Mouse (Mus musculus) lung, embryonic 14.5 days (tissue): ENCODE measurements at regions not wholly inside any gene's neighbourhood (a gene's known extent, or its start where the extent isn't known, plus 50 kb on each side); places are given as distances from the start of the nearest gene placed in this dataset.

Experiments used
- ATAC-seq: fragments of 200-750 bp; cut with Nextera tagmentation; 2 replicates; pipeline ENCODE4 v1.8.0; 2017; ENCODE audit warnings: mild to moderate bottlenecking, moderate TSS enrichment, moderate library complexity; ENCODE audit not compliant: insufficient read depth
- DNase-seq: peaks from one replicate; pipeline ENCODE4 v3.0.0-alpha.2; 2015
- H3K27ac ChIP-seq: fragments of 300-500 bp; sonication (generic); 2 replicates; pipeline ENCODE4 v1.5.1; 2014; ENCODE audit warnings: low read depth, mild to moderate bottlenecking, moderate library complexity
- H3K27me3 ChIP-seq: fragments of 300-500 bp; sonication (generic); 2 replicates; pipeline ENCODE4 v1.6.1; 2014; ENCODE audit warnings: low read length, control low read depth; ENCODE audit not compliant: insufficient read depth
- H3K36me3 ChIP-seq: fragments of 300-500 bp; sonication (generic); 2 replicates; pipeline ENCODE4 v1.6.1; 2014; ENCODE audit warnings: control low read depth; ENCODE audit not compliant: insufficient read depth
- H3K4me1 ChIP-seq: fragments of 300-500 bp; sonication (generic); 2 replicates; pipeline ENCODE4 v1.6.1; 2014; ENCODE audit warnings: antibody characterized with exemption, control low read depth; ENCODE audit not compliant: insufficient read depth
- H3K4me2 ChIP-seq: fragments of 300-500 bp; sonication (generic); 2 replicates; pipeline ENCODE4 v1.6.1; 2014; ENCODE audit warnings: mild to moderate bottlenecking
- H3K4me3 ChIP-seq: fragments of 300-500 bp; sonication (generic); 2 replicates; pipeline ENCODE4 v1.5.1; 2014; ENCODE audit warnings: low read depth, low read length
- H3K9ac ChIP-seq: fragments of 300-500 bp; sonication (generic); 2 replicates; pipeline ENCODE4 v1.6.1; 2014
- H3K9me3 ChIP-seq: fragments of 300-500 bp; sonication (generic); 2 replicates; pipeline ENCODE4 v1.6.1; 2016; ENCODE audit warnings: low read depth, low read length, control low read depth
- CTCF ChIP-seq: IDR thresholded peaks from 2 replicates; pipeline ENCODE4 v1.5.1; 2016; ENCODE audit warnings: antibody characterized with exemption, low read depth
- WGBS: fragments of 180-500 bp; shearing (Covaris S2); extraction: QIAGEN DNeasy Blood & Tissue Kit; methylation state at CpG from one replicate; pipeline ENCODE4 v1.1.7; 2014; 5-methylcytosine and 5-hydroxymethylcytosine counted together

- no peak overlapping the region for H3K4me2 ChIP-seq
- H3K27ac ChIP-seq, result no peak overlapping the region
- H3K4me3 ChIP-seq, result no peak overlapping the region
- WGBS, result 83% methylated on average over 3 of the region's 3 CpGs
- no peaks in the 10 kb centered on the region for H3K27me3 ChIP-seq
- H3K9ac ChIP-seq, result no peak overlapping the region
- TF ChIP-seq CTCF, result no peak
- H3K36me3 ChIP-seq, result no peaks in the 10 kb centered on the region
- no peaks in the 10 kb centered on the region for H3K9me3 ChIP-seq
- H3K4me1 ChIP-seq, result no peaks in the 10 kb centered on the region
- no peak for ATAC-seq
- DNase-seq, result no peak
These were observed 111.7 kb upstream of the Vangl1 start for GRCm38 (mm10) chr3:102316151-102316550.

DNA sequence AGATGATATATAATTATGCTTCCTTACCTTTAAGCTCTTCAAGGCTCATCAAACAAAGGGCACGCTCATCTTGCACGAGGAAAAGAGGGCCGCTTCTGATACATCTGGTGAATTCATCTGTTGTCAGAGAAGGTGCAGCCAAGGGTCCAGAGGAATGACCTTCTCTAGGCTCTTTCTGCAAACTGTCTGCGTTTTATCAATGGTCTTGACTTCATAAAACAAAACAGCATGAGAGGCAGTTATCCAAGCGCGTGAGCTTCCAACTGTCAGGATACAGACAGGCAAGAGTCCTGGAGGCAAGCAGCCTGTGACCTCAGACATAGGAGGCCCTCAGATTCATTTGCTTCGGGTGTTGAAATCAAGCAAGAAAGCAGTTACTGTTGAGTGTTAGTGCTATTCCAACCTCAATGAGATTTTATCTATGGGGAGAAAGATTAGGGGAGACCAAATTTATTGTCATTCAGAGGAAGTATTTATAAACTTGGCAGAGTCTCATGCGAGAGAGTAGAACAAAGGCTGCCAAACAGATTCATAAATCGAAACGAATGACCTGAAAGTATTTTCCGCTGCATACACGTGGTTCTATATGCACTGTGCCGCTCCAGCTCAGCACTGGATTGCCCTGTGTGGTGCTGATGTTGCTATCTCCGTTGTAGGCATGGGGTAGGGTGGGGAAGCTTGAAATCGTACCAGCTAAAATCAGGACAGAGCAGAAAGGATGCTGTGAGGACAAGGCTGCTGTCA is 107.2 kb upstream of the Vangl1 start:
- no peaks in the 10 kb centered on the region for H3K4me1 ChIP-seq
- H3K4me3 ChIP-seq, result no peak overlapping the region
- H3K9me3 ChIP-seq, result no peaks in the 10 kb centered on the region
- WGBS, result 31% methylated on average over 15 of the region's 15 CpGs
- no peak overlapping the region for H3K27ac ChIP-seq
- no peak overlapping the region for H3K9ac ChIP-seq
- DNase-seq (peak; percentile 85), ATAC-seq (peak; percentile 90)
- H3K4me2 ChIP-seq, result no peak overlapping the region
- TF ChIP-seq CTCF, result no peak
- H3K36me3 ChIP-seq, result no peaks in the 10 kb centered on the region
- H3K27me3 ChIP-seq, result no peaks in the 10 kb centered on the region; the same call in 1 of the 2 replicates

DNA sequence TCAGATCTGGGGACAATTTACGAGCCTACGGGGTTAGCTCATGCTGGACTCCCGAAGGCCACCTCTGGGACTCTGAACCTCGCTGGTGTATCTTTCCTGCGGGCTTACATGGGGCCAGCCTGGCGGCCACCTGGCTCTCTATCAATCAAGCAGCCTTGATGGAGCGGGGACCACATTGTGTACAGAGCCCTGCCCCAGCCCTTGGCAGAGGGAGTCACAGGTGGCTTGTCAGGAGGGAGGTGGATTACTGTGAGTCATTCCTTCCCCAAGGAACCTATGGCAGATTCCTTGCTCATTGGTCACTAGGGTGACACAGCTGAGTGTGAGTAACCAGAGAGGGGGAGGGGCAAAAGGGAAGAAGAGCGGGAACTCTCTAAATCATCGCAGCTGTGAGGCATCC is 105.8 kb upstream of the Vangl1 start:
- Histone ChIP-seq H3K4me3 (no peak overlapping the region), H3K27ac (no peak overlapping the region), H3K4me2 (no peak overlapping the region), H3K27me3 (no peaks in the 10 kb centered on the region; the same call in 1 of the 2 replicates), H3K4me1 (no peaks in the 10 kb centered on the region), H3K9ac (no peak overlapping the region), H3K36me3 (no peaks in the 10 kb centered on the region), H3K9me3 (no peaks in the 10 kb centered on the region)
- DNase-seq (peak; percentile 7), ATAC-seq (peak; percentile 50)
- 48% methylated on average over 9 of the region's 9 CpGs for WGBS
- no peak for TF ChIP-seq CTCF

- ATAC-seq, result no peak
- WGBS, result 23% methylated on average over 9 of the region's 9 CpGs
These were observed 105.3 kb upstream of the Vangl1 start for GRCm38 (mm10) chr3:102309756-102310155.

DNA sequence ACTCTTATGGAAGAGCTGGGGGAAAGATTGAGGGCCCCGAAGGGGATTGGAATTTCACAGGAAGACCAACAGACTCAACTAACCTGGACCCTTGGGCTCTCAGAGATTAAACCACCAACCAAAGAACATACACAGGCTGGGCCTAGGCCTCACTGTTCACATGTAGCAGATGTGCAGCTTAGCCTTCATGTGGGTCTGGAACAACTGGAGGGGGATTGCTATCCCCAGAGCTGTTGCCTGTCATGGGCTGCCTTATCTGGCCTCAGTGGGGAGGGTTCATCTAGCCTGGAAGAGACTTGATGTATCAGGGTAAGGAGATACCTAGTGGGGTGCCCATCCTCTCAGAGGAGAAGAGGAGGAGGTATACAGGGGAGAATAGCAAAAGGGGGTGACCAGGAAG is 103.2 kb upstream of the Vangl1 start:
- Histone ChIP-seq H3K4me3 (no peak overlapping the region), H3K9me3 (no peaks in the 10 kb centered on the region), H3K4me1 (no peaks in the 10 kb centered on the region), H3K27ac (no peak overlapping the region), H3K36me3 (no peaks in the 10 kb centered on the region), H3K27me3 (no peaks in the 10 kb centered on the region; the same call in 1 of the 2 replicates), H3K9ac (no peak overlapping the region), H3K4me2 (no peak overlapping the region)
- WGBS, result 64% methylated on average over 1 of the region's 1 CpGs
- no peak for ATAC-seq
- DNase-seq, result no peak
- TF ChIP-seq CTCF, result no peak

More at GRCm38 (mm10) chr3:102309756-102310155, 105.3 kb upstream of the Vangl1 start:
- peak; percentile 85 for TF ChIP-seq CTCF
- DNase-seq, result peak; percentile 91
- Histone ChIP-seq H3K36me3 (no peaks in the 10 kb centered on the region), H3K9ac (no peak overlapping the region), H3K4me1 (no peaks in the 10 kb centered on the region), H3K27ac (no peak overlapping the region), H3K4me2 (no peak overlapping the region), H3K4me3 (no peak overlapping the region), H3K27me3 (no peaks in the 10 kb centered on the region; the same call in 1 of the 2 replicates), H3K9me3 (no peaks in the 10 kb centered on the region)

- no peak for TF ChIP-seq CTCF
- no peak overlapping the region for H3K9ac ChIP-seq
- DNase-seq, result no peak
- no peaks in the 10 kb centered on the region for H3K27me3 ChIP-seq
- no peaks in the 10 kb centered on the region for H3K36me3 ChIP-seq
- no peak overlapping the region for H3K4me3 ChIP-seq
- no peaks in the 10 kb centered on the region for H3K9me3 ChIP-seq
- 82% methylated on average over 3 of the region's 3 CpGs for WGBS
- no peak for ATAC-seq
- no peak overlapping the region for H3K4me2 ChIP-seq
- no peaks in the 10 kb centered on the region for H3K4me1 ChIP-seq
- no peak overlapping the region for H3K27ac ChIP-seq
These were observed 87.9 kb upstream of the Vangl1 start for GRCm38 (mm10) chr3:102292385-102292784.

DNA sequence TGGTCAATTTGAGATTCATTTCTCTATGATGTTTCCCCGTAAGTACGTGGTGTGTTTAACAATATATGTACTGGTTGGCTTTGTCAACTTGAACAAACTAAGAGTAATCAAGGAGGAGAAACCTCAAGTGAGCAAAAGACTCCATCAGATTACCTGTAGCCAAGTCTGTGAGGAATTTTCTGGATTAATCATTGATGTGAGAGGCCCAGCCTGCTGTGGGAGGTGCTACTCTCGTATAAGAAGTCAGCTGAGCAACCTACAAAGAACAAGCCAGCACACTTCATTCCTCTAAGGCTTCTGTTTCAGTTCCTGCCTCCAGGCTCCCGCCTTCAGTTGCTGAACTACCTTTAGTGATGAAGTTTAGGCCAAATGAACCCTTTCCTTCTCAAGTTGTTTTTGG is 77.5 kb upstream of the Vangl1 start:
- WGBS, result 67% methylated on average over 4 of the region's 4 CpGs
- no peak for TF ChIP-seq CTCF
- H3K27me3 ChIP-seq, result no peaks in the 10 kb centered on the region
- H3K9ac ChIP-seq, result no peak overlapping the region
- DNase-seq (peak; percentile 24), ATAC-seq (no peak)
- H3K27ac ChIP-seq, result no peak overlapping the region
- no peaks in the 10 kb centered on the region for H3K4me1 ChIP-seq
- no peaks in the 10 kb centered on the region for H3K9me3 ChIP-seq
- no peak overlapping the region for H3K4me2 ChIP-seq
- no peak overlapping the region for H3K4me3 ChIP-seq
- no peaks in the 10 kb centered on the region for H3K36me3 ChIP-seq
